Mouse (Mus musculus) brain, embryonic 14.5 days (tissue): Measurements from ENCODE around the gene Zbtb22.

ENCODE experiments used
- CTCF ChIP-seq: fragments of 200-500 bp; IDR thresholded peaks from 2 replicates; pipeline ENCODE4 v1.5.1; 2012; ENCODE audit warnings: inconsistent platforms, mild to moderate bottlenecking, moderate library complexity, borderline replicate concordance; ENCODE audit not compliant: insufficient read depth, insufficient read length; ENCODE audit errors: extremely low read depth
- POLR2A ChIP-seq: fragments of 200-500 bp; IDR thresholded peaks from 2 replicates; pipeline ENCODE4 v1.6.1; 2012; ENCODE audit warnings: mild to moderate bottlenecking, inconsistent platforms, borderline replicate concordance; ENCODE audit not compliant: poor library complexity, insufficient read depth, insufficient read length, severe bottlenecking; ENCODE audit errors: extremely low read depth

GRCm38 (mm10) chr17:33925406-33926116 lies 9.9 kb downstream of the Zbtb22 start:
- TF ChIP-seq CTCF: no peak
- TF ChIP-seq POLR2A: no peak
